Mouse (Mus musculus) CH12.LX (cell line): Measurements from ENCODE around the gene Sf3a1. TPM values are rescaled to one million over a fixed set of nuclear protein-coding genes. Genes with fewer than 3 reads are reported as not detected.

Source experiments
- DNase-seq: peaks from one replicate; pipeline ENCODE4 v3.0.0-alpha.2; 2013; ENCODE audit errors: extremely low read depth
- H3K27ac ChIP-seq: 2 replicates; pipeline ENCODE4 v1.5.1; 2012; ENCODE audit warnings: low read depth, mild to moderate bottlenecking, control low read depth, moderate library complexity; ENCODE audit not compliant: insufficient read depth
- H3K27me3 ChIP-seq: replicated peaks from 2 replicates; pipeline ENCODE3; 2012; ENCODE audit warnings: inconsistent platforms
- H3K36me3 ChIP-seq, 2 experiments: replicated peaks in 1 of 2; 2 replicates each; pipeline versions ENCODE3 to v1.6.1; 2012; ENCODE audit warnings: inconsistent platforms in 1 of 2, low read length in 1 of 2, mild to moderate bottlenecking in 1 of 2, mixed read lengths in 1 of 2, moderate library complexity in 1 of 2; ENCODE audit not compliant: control insufficient read depth in 1 of 2, insufficient read depth in 1 of 2
- H3K4me1 ChIP-seq, 2 experiments: 2 replicates each; pipeline ENCODE4 v1.6.1; 2012; ENCODE audit warnings: inconsistent platforms in 1 of 2, moderate library complexity in 1 of 2; ENCODE audit not compliant: insufficient read depth in 2 of 2, control insufficient read depth in 1 of 2
- H3K4me2 ChIP-seq: 2 replicates; pipeline ENCODE4 v1.6.1; 2012; ENCODE audit warnings: low read depth, mild to moderate bottlenecking, control low read depth; ENCODE audit not compliant: poor library complexity, insufficient read depth, severe bottlenecking
- H3K4me3 ChIP-seq, 3 experiments: fragments of 150-350 bp in 1 of 3; sonication (generic) in 1 of 3; replicated peaks in 1 of 3; 2 replicates each; pipeline versions ENCODE3 to v1.5.1; 2011 to 2012; ENCODE audit warnings: low read depth in 2 of 3, low read length in 2 of 3, mild to moderate bottlenecking in 2 of 3, moderate library complexity in 2 of 3, control low read depth in 1 of 3, improper control_type of control experiment in 1 of 3, inconsistent platforms in 1 of 3, mixed read lengths in 1 of 3; ENCODE audit not compliant: poor library complexity in 1 of 3
- H3K79me2 ChIP-seq: replicated peaks from 2 replicates; pipeline ENCODE4 v1.6.1; 2012; ENCODE audit warnings: mild to moderate bottlenecking, moderate library complexity; ENCODE audit not compliant: control insufficient read depth, poor library complexity, insufficient read depth, severe bottlenecking; ENCODE audit errors: extremely low read depth
- H3K9ac ChIP-seq: 2 replicates; pipeline ENCODE4 v1.6.1; 2012; ENCODE audit warnings: low read depth, mild to moderate bottlenecking, control low read depth, moderate library complexity; ENCODE audit not compliant: insufficient read depth
- H3K9me3 ChIP-seq: replicated peaks from 2 replicates; pipeline ENCODE3; 2012; ENCODE audit warnings: low read length, inconsistent platforms, mixed read lengths
- CHD1 ChIP-seq: IDR thresholded peaks from 2 replicates; pipeline ENCODE4 v1.6.1; 2012; ENCODE audit warnings: low read depth, low read length, improper control_type of control experiment, inconsistent platforms
- ELF1 ChIP-seq: IDR thresholded peaks from 2 replicates; pipeline ENCODE4 v1.6.1; 2014; ENCODE audit warnings: low read depth, mild to moderate bottlenecking, inconsistent platforms, low read length, improper control_type of control experiment
- ETS1 ChIP-seq: conservative IDR thresholded peaks from 2 replicates; pipeline ENCODE4 v1.6.1; 2012; ENCODE audit warnings: low read depth, mild to moderate bottlenecking, inconsistent platforms, low read length, improper control_type of control experiment, moderate library complexity
- GABPA ChIP-seq: IDR thresholded peaks from 2 replicates; pipeline ENCODE4 v1.6.1; 2012; ENCODE audit warnings: low read depth, low read length, improper control_type of control experiment, inconsistent platforms; ENCODE audit not compliant: insufficient replicate concordance
- HCFC1 ChIP-seq: IDR thresholded peaks from 2 replicates; pipeline ENCODE4 v1.6.1; 2012; ENCODE audit warnings: low read depth, mild to moderate bottlenecking, inconsistent platforms, low read length, improper control_type of control experiment
- IRF4 ChIP-seq: IDR thresholded peaks from 2 replicates; pipeline ENCODE4 v1.6.1; 2014; ENCODE audit warnings: low read depth, mild to moderate bottlenecking, inconsistent platforms, low read length, improper control_type of control experiment
- JUN ChIP-seq: IDR thresholded peaks from 2 replicates; pipeline ENCODE4 v1.6.1; 2011; ENCODE audit warnings: low read depth, mild to moderate bottlenecking, low read length, improper control_type of control experiment, moderate library complexity; ENCODE audit not compliant: insufficient read depth
- JUND ChIP-seq: conservative IDR thresholded peaks from 2 replicates; pipeline ENCODE4 v1.6.1; 2011; ENCODE audit warnings: low read depth, low read length, improper control_type of control experiment
- MAFK ChIP-seq: IDR thresholded peaks from 2 replicates; pipeline ENCODE4 v1.6.1; 2011; ENCODE audit warnings: low read length, improper control_type of control experiment; ENCODE audit not compliant: insufficient replicate concordance
- MAX ChIP-seq: IDR thresholded peaks from 2 replicates; pipeline ENCODE4 v1.6.1; 2011; ENCODE audit warnings: low read length, improper control_type of control experiment
- MAZ ChIP-seq: IDR thresholded peaks from 2 replicates; pipeline ENCODE4 v1.6.1; 2012; ENCODE audit warnings: low read depth, mild to moderate bottlenecking, inconsistent platforms, low read length, improper control_type of control experiment, moderate library complexity
- MEF2A ChIP-seq: IDR thresholded peaks from 2 replicates; pipeline ENCODE4 v1.6.1; 2014; ENCODE audit warnings: low read depth, mild to moderate bottlenecking, inconsistent platforms, low read length, improper control_type of control experiment, borderline replicate concordance
- MXI1 ChIP-seq: IDR thresholded peaks from 2 replicates; pipeline ENCODE4 v1.6.1; 2011; ENCODE audit warnings: mild to moderate bottlenecking, low read depth, low read length, improper control_type of control experiment
- MYC ChIP-seq: IDR thresholded peaks from 2 replicates; pipeline ENCODE4 v1.6.1; 2011; ENCODE audit warnings: low read depth, mild to moderate bottlenecking, improper control_type of control experiment, low read length
- NELFE ChIP-seq: IDR thresholded peaks from 2 replicates; pipeline ENCODE4 v1.6.1; 2011; ENCODE audit warnings: low read depth, low read length, improper control_type of control experiment
- NRF1 ChIP-seq: IDR thresholded peaks from 2 replicates; pipeline ENCODE4 v1.6.1; 2014; ENCODE audit warnings: low read depth, mild to moderate bottlenecking, inconsistent platforms, low read length, improper control_type of control experiment, moderate library complexity
- POLR2A ChIP-seq: IDR thresholded peaks from 2 replicates; pipeline ENCODE4 v1.6.1; 2011; ENCODE audit warnings: low read depth, mild to moderate bottlenecking, improper control_type of control experiment, low read length
- RAD21 ChIP-seq: IDR thresholded peaks from 2 replicates; pipeline ENCODE4 v1.6.1; 2011; ENCODE audit warnings: low read depth, mild to moderate bottlenecking, low read length, improper control_type of control experiment, moderate library complexity
- RCOR1 ChIP-seq: conservative IDR thresholded peaks from 2 replicates; pipeline ENCODE4 v1.6.1; 2012; ENCODE audit warnings: low read depth, mild to moderate bottlenecking, inconsistent platforms, low read length, improper control_type of control experiment
- SIN3A ChIP-seq: IDR thresholded peaks from 2 replicates; pipeline ENCODE4 v1.6.1; 2012; ENCODE audit warnings: low read length, improper control_type of control experiment, inconsistent platforms
- SMC3 ChIP-seq: IDR thresholded peaks from 2 replicates; pipeline ENCODE4 v1.6.1; 2011; ENCODE audit warnings: low read depth, low read length, improper control_type of control experiment
- TCF12 ChIP-seq: IDR thresholded peaks from 2 replicates; pipeline ENCODE4 v1.6.1; 2014; ENCODE audit warnings: low read depth, mild to moderate bottlenecking, inconsistent platforms, low read length, improper control_type of control experiment
- UBTF ChIP-seq: IDR thresholded peaks from 2 replicates; pipeline ENCODE4 v1.6.1; 2012; ENCODE audit warnings: low read depth, mild to moderate bottlenecking, inconsistent platforms, low read length, improper control_type of control experiment, moderate library complexity
- USF1 ChIP-seq: IDR thresholded peaks from 2 replicates; pipeline ENCODE4 v1.6.1; 2014; ENCODE audit warnings: low read depth, mild to moderate bottlenecking, inconsistent platforms, low read length, improper control_type of control experiment
- USF2 ChIP-seq: conservative IDR thresholded peaks from 2 replicates; pipeline ENCODE4 v1.6.1; 2011; ENCODE audit warnings: low read depth, low read length, improper control_type of control experiment
- ZC3H11A ChIP-seq: IDR thresholded peaks from 2 replicates; pipeline ENCODE4 v1.6.1; 2012; ENCODE audit warnings: low read depth, mild to moderate bottlenecking, inconsistent platforms, low read length, improper control_type of control experiment
- ZKSCAN1 ChIP-seq: IDR thresholded peaks from 2 replicates; pipeline ENCODE4 v1.6.1; 2012; ENCODE audit warnings: low read depth, inconsistent platforms, low read length, improper control_type of control experiment, borderline replicate concordance
- ZMIZ1 ChIP-seq: IDR thresholded peaks from 2 replicates; pipeline ENCODE4 v1.6.1; 2012; ENCODE audit warnings: low read depth, mild to moderate bottlenecking, inconsistent platforms, low read length, improper control_type of control experiment
- dilution Hi-C: fragments of 300-500 bp; cut with MboI; formaldehyde crosslinking; loops from 2 replicates; pipeline ENCODE4 v1.14.3; 2020; ENCODE audit warnings: low sequenced_read_pairs; ENCODE audit not compliant: extremely low pct_unique_long_range_greater_than_20kb, extremely low pct_ligation_motif_present
- in situ Hi-C: fragments of 300-500 bp; cut with MboI; formaldehyde crosslinking; loops from 3 replicates; pipeline ENCODE4 v1.14.3; 2019; ENCODE audit warnings: low sequenced_read_pairs, low pct_ligation_motif_present, low pct_unique_long_range_greater_than_20kb, mixed read lengths
- polyA plus RNA-seq: library from polyadenylated mRNA; unstranded; fragments of >175 nt; gene quantifications from 2 replicates; pipeline ENCODE4 v1.2.1, GENCODE M21; 2012; ENCODE audit warnings: low read depth; ENCODE audit not compliant: insufficient read length
- total RNA-seq, 2 experiments: library from RNA; depleted of rRNA; stranded (reverse); fragments of 300-350 nt in 1 of 2; fragments of >200 nt in 1 of 2; gene quantifications; 2 replicates each; pipeline ENCODE4 v1.2.3; 2012 to 2014

Sf3a1 gene
- total and polyA plus RNA-seq, 3 experiments: 29.5 to 97.6 (median 46.5) TPM

- dilution Hi-C loops (no loop called here), in situ Hi-C loops (no loop called here)
- H3K27ac ChIP-seq: no peak overlapping the region
- DNase-seq: no peak
- TF ChIP-seq MAFK (no peak), MAZ (no peak), GABPA (no peak), SIN3A (no peak), MEF2A (no peak), HCFC1 (no peak), ZC3H11A (no peak), NELFE (no peak), IRF4 (no peak), ZKSCAN1 (no peak), RAD21 (no peak), ELF1 (no peak), MYC (no peak), RCOR1 (no peak)
- H3K4me2 ChIP-seq: no peak overlapping the region
- H3K9ac ChIP-seq: no peak overlapping the region
- no peaks in the 10 kb centered on the region for H3K9me3 ChIP-seq
- no peaks in the 10 kb centered on the region for H3K27me3 ChIP-seq
- H3K36me3 ChIP-seq: peaks cover 26 to 75% of the 10 kb centered on the region in 2 experiments
- no peak overlapping the region for H3K4me3 ChIP-seq
- no peaks in the 10 kb centered on the region for H3K79me2 ChIP-seq
- peaks cover 0 to 4% of the 10 kb centered on the region in 2 experiments; a peak in 1 of 4 replicates for H3K4me1 ChIP-seq
Observed at GRCm38 (mm10) chr11:4147098-4147497, 13.1 kb upstream of the Sf3a1 start.

GRCm38 (mm10) chr11:4148120-4148519, 12.0 kb upstream of the Sf3a1 start:
- peaks cover 16 to 68% of the 10 kb centered on the region in 2 experiments for H3K36me3 ChIP-seq
- H3K4me3 ChIP-seq: no peak overlapping the region

More at GRCm38 (mm10) chr11:4148120-4148519, 12.0 kb upstream of the Sf3a1 start:
- in situ Hi-C loops: no loop called here
- H3K9me3 ChIP-seq: no peaks in the 10 kb centered on the region
- DNase-seq: no peak
- TF ChIP-seq CHD1 (no peak), IRF4 (no peak), UBTF (no peak), USF2 (no peak), GABPA (no peak), TCF12 (no peak), NELFE (no peak), JUN (no peak), ETS1 (no peak), USF1 (no peak), RCOR1 (no peak), MXI1 (no peak), NRF1 (no peak), POLR2A (no peak), MAX (no peak), SMC3 (no peak), JUND (no peak), ZMIZ1 (no peak)
- TF ChIP-seq, all 38 proteins: peak for 0
- Histone ChIP-seq H3K9ac (no peak overlapping the region), H3K4me1 (no peaks in the 10 kb centered on the region), H3K27ac (no peak overlapping the region), H3K4me2 (no peak overlapping the region), H3K79me2 (no peaks in the 10 kb centered on the region), H3K27me3 (no peaks in the 10 kb centered on the region)
- dilution Hi-C loops: no loop called here
